Mouse (Mus musculus) stomach, postnatal 0 days (tissue): ENCODE results near the gene Sod1. TPM values are rescaled to one million over a fixed set of nuclear protein-coding genes. Genes with fewer than 3 reads are reported as not detected.

Source experiments
- ATAC-seq: fragments of 200-750 bp; cut with Nextera tagmentation; 2 replicates; pipeline ENCODE4 v1.8.0; 2017; ENCODE audit not compliant: low FRiP score, low TSS enrichment
- DNase-seq: peaks from one replicate; pipeline ENCODE4 v3.0.0-alpha.2; 2016; ENCODE audit warnings: low spot score
- H3K27ac ChIP-seq: fragments of 300-500 bp; sonication (generic); replicated peaks from 2 replicates; pipeline ENCODE4 v1.5.1; 2014; ENCODE audit warnings: mild to moderate bottlenecking, control low read depth
- H3K27me3 ChIP-seq: fragments of 300-500 bp; sonication (generic); 2 replicates; pipeline ENCODE4 v1.6.1; 2014; ENCODE audit warnings: low read length; ENCODE audit not compliant: control insufficient read depth, insufficient read depth
- H3K36me3 ChIP-seq: fragments of 300-500 bp; sonication (generic); 2 replicates; pipeline ENCODE4 v1.6.1; 2014; ENCODE audit warnings: low read length, mixed read lengths; ENCODE audit not compliant: control insufficient read depth, insufficient read depth
- H3K4me1 ChIP-seq: fragments of 300-500 bp; sonication (generic); replicated peaks from 2 replicates; pipeline ENCODE4 v1.6.1; 2014; ENCODE audit warnings: antibody characterized with exemption; ENCODE audit not compliant: control insufficient read depth, insufficient read depth
- H3K4me2 ChIP-seq: fragments of 300-500 bp; sonication (generic); replicated peaks from 2 replicates; pipeline ENCODE4 v1.6.1; 2014; ENCODE audit warnings: low read depth, mild to moderate bottlenecking, control low read depth, moderate library complexity
- H3K4me3 ChIP-seq: fragments of 300-500 bp; sonication (generic); 2 replicates; pipeline ENCODE4 v1.5.1; 2014; ENCODE audit warnings: low read depth, low read length, control low read depth
- H3K9ac ChIP-seq: fragments of 300-500 bp; sonication (generic); 2 replicates; pipeline ENCODE4 v1.6.1; 2014; ENCODE audit warnings: mild to moderate bottlenecking, low read length, control low read depth, mixed read lengths
- H3K9me3 ChIP-seq: fragments of 300-500 bp; sonication (generic); 2 replicates; pipeline ENCODE4 v1.6.1; 2016; ENCODE audit warnings: low read length; ENCODE audit not compliant: control insufficient read depth
- CTCF ChIP-seq: IDR thresholded peaks from 2 replicates; pipeline ENCODE4 v1.5.1; 2016; ENCODE audit warnings: antibody characterized with exemption, low read depth, mild to moderate bottlenecking, moderate library complexity
- EP300 ChIP-seq: optimal IDR thresholded peaks from 2 replicates; pipeline ENCODE3; 2016; ENCODE audit warnings: antibody characterized with exemption
- WGBS: fragments of 180-500 bp; shearing (Covaris S2); extraction: QIAGEN DNeasy Blood & Tissue Kit; methylation state at CpG from one replicate; pipeline ENCODE4 v1.1.7; 2014; 5-methylcytosine and 5-hydroxymethylcytosine counted together
- polyA plus RNA-seq: library from polyadenylated mRNA; unstranded; fragments of >200 nt; fragmentation: Nextera tagmentation; extraction: Ambion mirVana; gene quantifications from 2 replicates; pipeline ENCODE4 v1.2.1, GENCODE M21; 2015

Gene Sod1
- polyA plus RNA-seq, 1 experiment from 2014 or later: 1,141 TPM

DNA sequence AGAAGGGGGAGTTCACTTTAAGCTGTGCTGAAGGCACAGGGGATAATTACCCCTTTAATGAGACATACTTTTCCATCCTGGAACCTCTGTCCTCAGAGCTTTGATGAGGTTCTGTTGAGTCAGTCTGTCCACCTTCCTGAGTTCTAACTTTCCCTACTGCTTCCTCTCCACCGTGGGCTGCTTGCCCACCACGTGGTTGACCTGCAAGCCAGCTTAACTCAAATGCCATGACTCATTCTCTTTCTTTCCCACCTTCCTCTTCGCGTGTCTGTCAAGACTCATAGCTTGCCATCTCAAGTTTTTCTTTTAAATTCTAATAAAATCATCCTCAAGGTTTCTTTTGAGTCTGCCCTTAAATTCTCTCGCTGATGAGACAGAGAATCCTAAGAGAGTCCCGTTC, 39.6 kb upstream of the Sod1 start:
- 67% methylated on average over 6 of the region's 6 CpGs for WGBS
- no peak for TF ChIP-seq CTCF
- TF ChIP-seq EP300: no peak
- Histone ChIP-seq H3K4me1 (no peaks in the 10 kb centered on the region), H3K4me3 (no peak overlapping the region), H3K9ac (no peak overlapping the region), H3K9me3 (no peaks in the 10 kb centered on the region), H3K27me3 (no peaks in the 10 kb centered on the region), H3K36me3 (no peaks in the 10 kb centered on the region), H3K27ac (peak overlapping the region; percentile 61), H3K4me2 (no peak overlapping the region)
- DNase-seq: no peak
- no peak for ATAC-seq

DNA sequence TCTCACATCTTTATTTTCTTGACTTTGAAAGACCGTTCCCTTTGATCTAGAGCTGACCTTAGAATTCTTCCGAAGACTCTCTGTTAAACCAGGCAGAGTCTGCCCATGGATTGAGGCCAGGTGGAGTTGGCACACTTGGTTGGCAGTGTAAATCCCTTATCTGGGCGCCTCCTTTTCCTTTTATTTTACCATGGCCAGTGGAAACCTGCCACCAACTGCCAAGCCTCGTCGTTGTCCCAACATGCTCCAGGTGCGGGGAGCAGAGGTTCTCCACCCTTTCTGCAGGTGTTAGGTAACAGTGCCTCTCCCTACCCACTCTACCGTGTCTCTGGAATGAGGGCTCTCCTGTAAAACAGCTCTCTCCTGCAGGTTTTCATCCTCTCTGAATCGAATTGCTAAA, 38.9 kb upstream of the Sod1 start:
- peak; percentile 58; the same call in 1 of the 2 replicates for ATAC-seq

DNA sequence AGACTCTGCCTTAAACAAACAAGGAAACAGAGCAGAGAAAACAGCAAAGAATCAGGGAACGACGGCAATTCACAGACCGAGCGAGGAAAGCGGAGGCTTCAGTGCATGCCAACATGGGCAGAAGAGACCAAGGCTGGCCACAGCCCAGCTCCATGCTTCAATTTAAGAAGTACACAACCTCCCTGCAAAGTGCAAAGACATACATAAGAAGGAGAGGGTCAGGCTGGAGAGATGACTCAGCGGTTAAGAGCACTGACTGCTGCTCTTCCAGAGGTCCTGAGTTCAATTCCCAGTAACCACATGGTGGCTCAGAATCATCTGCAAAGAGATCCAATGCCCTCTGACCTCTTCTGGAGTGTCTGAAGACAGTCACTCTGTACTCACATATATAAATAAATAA, 36.4 kb upstream of the Sod1 start:
- H3K9ac ChIP-seq: no peak overlapping the region
- ATAC-seq (no peak), DNase-seq (no peak)
- no peaks in the 10 kb centered on the region for H3K36me3 ChIP-seq
- no peaks in the 10 kb centered on the region for H3K27me3 ChIP-seq
- H3K4me3 ChIP-seq: no peak overlapping the region
- H3K9me3 ChIP-seq: no peaks in the 10 kb centered on the region
- H3K4me1 ChIP-seq: no peaks in the 10 kb centered on the region
- 84% methylated on average over 6 of the region's 6 CpGs for WGBS
- TF ChIP-seq EP300 (no peak), CTCF (no peak)
- no peak overlapping the region for H3K27ac ChIP-seq
- H3K4me2 ChIP-seq: no peak overlapping the region

More for the DNA sequence above, 38.9 kb upstream of the Sod1 start:
- Histone ChIP-seq H3K4me2 (no peak overlapping the region), H3K27me3 (no peaks in the 10 kb centered on the region), H3K27ac (peak overlapping the region; percentile 61), H3K4me3 (no peak overlapping the region), H3K9me3 (no peaks in the 10 kb centered on the region), H3K4me1 (no peaks in the 10 kb centered on the region), H3K9ac (no peak overlapping the region), H3K36me3 (no peaks in the 10 kb centered on the region)
- TF ChIP-seq CTCF: no peak
- peak; percentile 95 for TF ChIP-seq EP300
- WGBS: 63% methylated on average over 8 of the region's 8 CpGs
- no peak for DNase-seq

DNA sequence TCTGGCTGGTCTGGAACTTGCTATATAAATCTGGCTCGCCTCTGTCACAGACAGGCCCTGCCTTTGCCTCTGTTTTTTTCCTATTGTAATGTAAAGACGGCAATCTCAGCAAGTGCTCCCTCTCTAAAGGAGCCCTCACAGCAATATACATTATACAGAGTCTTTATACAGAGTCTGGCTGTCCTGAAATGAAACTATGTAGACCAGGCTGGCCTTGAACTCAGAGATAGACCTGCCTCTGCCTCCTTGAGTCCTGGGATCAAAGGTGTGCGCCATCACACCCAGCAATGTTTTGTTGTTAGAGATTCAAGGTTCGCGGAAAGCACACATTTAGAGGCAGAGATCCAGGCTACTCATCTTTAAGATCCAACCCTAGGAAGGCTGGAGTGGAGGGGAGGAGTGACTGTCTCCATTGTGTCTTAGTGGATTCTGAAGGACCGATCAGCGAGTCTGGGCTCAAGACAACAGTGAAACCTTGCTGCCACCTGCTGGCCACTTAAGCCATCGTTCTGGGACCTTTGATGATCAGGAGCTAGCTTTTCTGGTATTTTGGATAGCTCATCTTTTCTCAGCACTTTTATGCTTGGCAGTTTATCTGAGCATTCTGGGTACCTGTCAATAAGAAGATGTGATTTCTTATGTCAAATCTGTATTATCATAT, 34.5 kb upstream of the Sod1 start:
- DNase-seq (peak; percentile 74), ATAC-seq (no peak)
- H3K4me1 ChIP-seq: no peaks in the 10 kb centered on the region
- whole genome bisulfite sequencing: 43% methylated on average over 8 of the region's 8 CpGs
- H3K4me2 ChIP-seq: no peak overlapping the region
- H3K9ac ChIP-seq: no peak overlapping the region
- no peak overlapping the region for H3K27ac ChIP-seq
- H3K27me3 ChIP-seq: no peaks in the 10 kb centered on the region
- H3K36me3 ChIP-seq: no peaks in the 10 kb centered on the region
- H3K9me3 ChIP-seq: no peaks in the 10 kb centered on the region
- no peak for TF ChIP-seq EP300
- TF ChIP-seq CTCF: peak; percentile 94
- no peak overlapping the region for H3K4me3 ChIP-seq

DNA sequence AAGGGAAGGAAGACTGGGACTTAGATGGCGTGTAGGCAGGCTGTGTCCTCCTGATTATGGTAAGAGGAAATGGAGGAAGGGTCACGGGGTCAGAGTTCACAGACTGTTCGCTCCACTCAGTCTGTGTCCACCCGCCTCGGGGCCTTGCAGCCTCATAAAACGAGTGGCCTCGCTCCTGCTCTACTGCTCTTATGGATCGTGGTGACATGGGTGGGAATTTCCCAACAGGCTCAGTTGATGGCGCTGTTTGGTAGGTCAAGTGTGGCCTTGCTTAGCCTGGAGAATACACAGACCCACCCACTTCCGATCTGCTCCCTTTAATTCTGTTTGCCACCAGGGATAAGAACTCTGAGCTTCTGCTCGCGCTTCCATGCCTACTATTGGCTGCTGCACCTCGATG, 33.1 kb upstream of the Sod1 start:
- 27% methylated on average over 13 of the region's 13 CpGs for WGBS
- TF ChIP-seq CTCF: peak; percentile 75
- no peak for TF ChIP-seq EP300
- Histone ChIP-seq H3K4me3 (no peak overlapping the region), H3K27ac (no peak overlapping the region), H3K4me1 (no peaks in the 10 kb centered on the region), H3K9ac (no peak overlapping the region), H3K9me3 (no peaks in the 10 kb centered on the region), H3K36me3 (no peaks in the 10 kb centered on the region), H3K27me3 (no peaks in the 10 kb centered on the region), H3K4me2 (no peak overlapping the region)
- ATAC-seq: peak; percentile 77
- DNase-seq: peak; percentile 74

DNA sequence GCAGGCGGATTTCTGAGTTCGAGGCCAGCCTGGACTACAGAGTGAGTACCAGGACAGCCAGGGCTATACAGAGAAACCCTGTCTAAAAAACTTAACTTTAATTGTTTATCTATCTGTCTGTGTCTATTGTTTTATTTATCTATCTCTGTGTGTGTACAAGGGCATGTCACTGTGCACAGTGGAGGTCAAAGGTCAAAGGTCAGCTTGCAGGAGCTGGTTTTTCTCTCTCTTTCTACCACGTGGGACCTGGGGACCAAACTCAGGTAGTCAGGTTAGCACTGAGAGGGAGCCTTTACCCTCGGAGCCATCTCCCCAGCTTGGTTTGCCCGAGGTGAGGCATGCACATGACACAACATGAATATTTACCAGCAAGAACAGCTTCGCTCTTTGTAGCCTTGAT, 29.3 kb upstream of the Sod1 start:
- Histone ChIP-seq H3K9ac (no peak overlapping the region), H3K4me1 (no peaks in the 10 kb centered on the region), H3K27me3 (no peaks in the 10 kb centered on the region), H3K4me3 (no peak overlapping the region), H3K9me3 (no peaks in the 10 kb centered on the region), H3K27ac (no peak overlapping the region), H3K36me3 (no peaks in the 10 kb centered on the region), H3K4me2 (no peak overlapping the region)
- TF ChIP-seq EP300 (no peak), CTCF (no peak)
- DNase-seq (no peak), ATAC-seq (no peak)
- WGBS: 67% methylated on average over 6 of the region's 6 CpGs
